Mouse (Mus musculus) neural tube, embryonic 11.5 days (tissue): ENCODE results near the gene Acvr1. TPM values are rescaled to one million over a fixed set of nuclear protein-coding genes. Genes with fewer than 3 reads are reported as not detected.

Experiments
- ATAC-seq: fragments of 200-750 bp; cut with Nextera tagmentation; 2 replicates; pipeline ENCODE4 v1.8.0; 2017; ENCODE audit warnings: moderate number of reproducible peaks, mild to moderate bottlenecking, moderate TSS enrichment, moderate library complexity; ENCODE audit not compliant: insufficient read depth, low FRiP score, low TSS enrichment
- DNase-seq: peaks from one replicate; pipeline ENCODE4 v3.0.0-alpha.2; 2015; ENCODE audit warnings: low spot score
- H3K27ac ChIP-seq: fragments of 300-500 bp; sonication (generic); 2 replicates; pipeline ENCODE4 v1.5.1; 2014; ENCODE audit warnings: low read depth, mild to moderate bottlenecking, low read length
- H3K27me3 ChIP-seq: fragments of 300-500 bp; sonication (generic); 2 replicates; pipeline ENCODE4 v1.6.1; 2014; ENCODE audit warnings: mild to moderate bottlenecking, low read length, mixed read lengths; ENCODE audit not compliant: control insufficient read depth, insufficient read depth
- H3K36me3 ChIP-seq: fragments of 300-500 bp; sonication (generic); 2 replicates; pipeline ENCODE4 v1.6.1; 2014; ENCODE audit warnings: mild to moderate bottlenecking, low read length, moderate library complexity, mixed read lengths; ENCODE audit not compliant: control insufficient read depth, insufficient read depth
- H3K4me1 ChIP-seq: fragments of 300-500 bp; sonication (generic); 2 replicates; pipeline ENCODE4 v1.6.1; 2014; ENCODE audit warnings: low read length, mixed read lengths; ENCODE audit not compliant: control insufficient read depth, insufficient read depth
- H3K4me2 ChIP-seq: fragments of 300-500 bp; sonication (generic); 2 replicates; pipeline ENCODE4 v1.6.1; 2014; ENCODE audit warnings: low read depth, mild to moderate bottlenecking, moderate library complexity
- H3K4me3 ChIP-seq: fragments of 300-500 bp; sonication (generic); 2 replicates; pipeline ENCODE4 v1.5.1; 2014; ENCODE audit warnings: low read depth, low read length
- H3K9ac ChIP-seq: fragments of 300-500 bp; sonication (generic); 2 replicates; pipeline ENCODE4 v1.6.1; 2014; ENCODE audit warnings: mild to moderate bottlenecking, low read length
- H3K9me3 ChIP-seq: fragments of 300-500 bp; sonication (generic); 2 replicates; pipeline ENCODE4 v1.6.1; 2016; ENCODE audit warnings: low read length; ENCODE audit not compliant: control insufficient read depth
- WGBS: fragments of 180-500 bp; shearing (Covaris S2); extraction: QIAGEN DNeasy Blood & Tissue Kit; methylation state at CpG from one replicate; pipeline ENCODE4 v1.1.7; 2014; 5-methylcytosine and 5-hydroxymethylcytosine counted together
- polyA plus RNA-seq: library from polyadenylated mRNA; unstranded; fragments of >200 nt; fragmentation: Nextera tagmentation; extraction: Ambion mirVana; gene quantifications from 2 replicates; pipeline ENCODE4 v1.2.1, GENCODE M21; 2014

Acvr1 gene
- polyA plus RNA-seq, 1 experiment from 2014 or later: 6.6 TPM

DNA sequence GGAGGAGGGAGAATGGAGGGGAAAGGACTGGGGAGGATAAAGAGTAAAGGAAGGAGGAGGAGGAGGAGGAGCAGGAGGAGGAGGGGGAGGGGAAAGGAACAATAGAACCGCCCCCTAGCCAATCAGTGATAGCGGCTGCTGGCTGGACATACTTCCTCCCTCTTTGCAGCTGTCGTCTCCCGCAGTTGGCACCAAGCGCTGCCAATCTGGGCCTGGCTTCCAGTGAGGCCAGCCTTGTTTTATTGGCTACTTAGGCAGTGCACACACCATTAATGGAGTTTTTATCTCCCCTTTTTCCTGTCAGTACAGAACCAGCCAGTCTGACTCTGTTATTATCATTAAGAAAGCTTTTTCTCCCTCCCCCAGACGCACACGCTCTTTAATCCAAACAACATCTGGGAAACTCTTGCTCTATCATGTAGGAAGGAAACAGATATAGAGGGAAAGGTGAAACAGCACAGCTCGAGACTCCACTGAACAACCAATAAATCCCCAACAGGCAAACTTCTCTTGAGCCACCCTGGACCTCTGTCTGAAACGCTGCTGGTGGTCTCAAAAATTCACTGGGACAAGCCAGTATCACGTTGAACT is 34.6 kb downstream of the Acvr1 start:
- ATAC-seq (peak; percentile 79), DNase-seq (peak; percentile 79)
- Histone ChIP-seq H3K27ac (peak overlapping the region; percentile 28; the same call in 1 of the 2 replicates), H3K27me3 (no peaks in the 10 kb centered on the region), H3K9ac (no peak overlapping the region), H3K4me2 (peak overlapping the region; percentile 27), H3K4me3 (no peak overlapping the region), H3K9me3 (no peaks in the 10 kb centered on the region), H3K4me1 (peaks cover 32% of the 10 kb centered on the region), H3K36me3 (no peaks in the 10 kb centered on the region)
- 12% methylated on average over 10 of the region's 10 CpGs for WGBS

DNA sequence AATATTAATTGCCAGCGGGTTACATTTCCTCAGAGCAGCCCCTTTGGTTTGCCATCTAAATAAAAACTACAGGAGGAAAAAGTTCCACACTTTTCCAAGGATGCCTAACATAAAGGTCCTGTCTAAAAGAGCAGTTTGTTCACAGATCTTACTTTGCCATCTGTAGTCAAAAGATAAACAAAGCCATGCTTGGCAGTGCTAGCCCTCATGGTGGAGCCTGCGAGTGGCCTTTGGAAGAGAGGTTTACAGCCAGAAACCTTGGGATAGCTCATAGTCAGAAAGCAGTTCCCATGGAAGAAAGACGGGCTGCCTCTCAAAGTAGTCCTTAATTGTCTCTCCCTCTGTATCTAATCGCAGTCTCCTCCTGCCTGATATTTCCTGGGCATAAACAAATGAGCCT is 36.4 kb downstream of the Acvr1 start:
- ATAC-seq: no peak
- H3K36me3 ChIP-seq: no peaks in the 10 kb centered on the region
- peaks cover 32% of the 10 kb centered on the region for H3K4me1 ChIP-seq
- no peaks in the 10 kb centered on the region for H3K9me3 ChIP-seq
- H3K27ac ChIP-seq: no peak overlapping the region
- no peak overlapping the region for H3K4me3 ChIP-seq
- DNase-seq: no peak
- WGBS: 70% methylated on average over 4 of the region's 4 CpGs
- H3K4me2 ChIP-seq: no peak overlapping the region
- no peak overlapping the region for H3K9ac ChIP-seq
- no peaks in the 10 kb centered on the region for H3K27me3 ChIP-seq

DNA sequence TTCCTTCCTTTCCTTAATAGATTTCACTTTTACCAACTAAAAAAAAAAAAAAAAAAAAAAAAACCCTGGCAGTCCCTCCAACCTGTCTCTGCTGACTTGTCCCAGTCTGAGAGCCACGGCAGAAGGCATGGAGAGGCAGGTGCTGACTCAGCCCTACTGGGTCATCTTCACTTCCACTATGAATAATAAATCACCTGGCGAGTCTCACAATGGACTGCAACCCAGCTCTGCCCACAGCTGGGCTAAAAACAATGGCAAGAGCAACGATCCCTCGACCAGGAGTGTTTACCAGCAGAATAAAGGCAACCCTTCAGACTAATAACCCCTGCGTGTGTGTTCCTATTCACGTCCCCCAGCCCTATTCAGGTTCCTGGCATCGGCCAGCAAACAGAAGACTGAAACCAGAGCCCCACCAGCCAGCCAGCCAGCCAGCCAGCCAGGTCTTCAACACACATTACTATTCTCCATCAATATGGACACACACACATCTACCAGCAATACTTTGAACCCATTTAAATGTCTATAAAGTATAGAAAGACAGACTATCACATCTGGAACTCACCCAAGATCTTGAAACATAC is 37.0 kb downstream of the Acvr1 start:
- ATAC-seq: no peak

DNA sequence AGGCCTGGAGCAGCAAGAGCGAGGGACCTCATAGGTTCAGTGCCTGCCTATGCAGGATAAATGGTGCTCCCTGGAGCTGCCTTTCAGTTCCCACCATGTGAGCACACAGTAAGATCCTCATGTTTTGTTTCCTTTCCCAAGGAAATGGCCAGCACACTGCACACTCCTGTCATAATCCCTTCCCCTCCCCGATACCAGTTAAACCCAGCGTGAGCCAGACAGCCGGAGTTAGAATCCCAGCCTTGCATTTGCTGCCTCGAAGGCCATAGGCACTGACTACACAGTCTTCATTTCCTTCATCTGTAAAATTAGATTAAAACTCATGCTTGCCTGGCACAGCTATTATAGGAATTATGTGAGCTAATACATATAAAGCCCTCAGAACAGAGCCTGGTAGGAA is 37.6 kb downstream of the Acvr1 start:
- H3K27ac ChIP-seq: no peak overlapping the region; the same call in 1 of the 2 replicates
- no peak overlapping the region for H3K4me2 ChIP-seq
- ATAC-seq (no peak), DNase-seq (no peak)
- H3K9me3 ChIP-seq: no peaks in the 10 kb centered on the region
- H3K4me1 ChIP-seq: peaks cover 24% of the 10 kb centered on the region
- no peaks in the 10 kb centered on the region for H3K36me3 ChIP-seq
- no peak overlapping the region for H3K4me3 ChIP-seq
- no peak overlapping the region for H3K9ac ChIP-seq
- H3K27me3 ChIP-seq: no peaks in the 10 kb centered on the region
- 78% methylated on average over 5 of the region's 5 CpGs for WGBS

More for the DNA sequence above, 37.0 kb downstream of the Acvr1 start:
- H3K27me3 ChIP-seq: no peaks in the 10 kb centered on the region
- DNase-seq: no peak
- no peak overlapping the region; the same call in 1 of the 2 replicates for H3K9ac ChIP-seq
- no peaks in the 10 kb centered on the region for H3K9me3 ChIP-seq
- WGBS: 19% methylated on average over 7 of the region's 7 CpGs
- peaks cover 29% of the 10 kb centered on the region for H3K4me1 ChIP-seq
- peak overlapping the region; percentile 44; the same call in 1 of the 2 replicates for H3K27ac ChIP-seq
- H3K4me3 ChIP-seq: no peak overlapping the region
- H3K36me3 ChIP-seq: no peaks in the 10 kb centered on the region
- H3K4me2 ChIP-seq: peak overlapping the region; percentile 9; the same call in 1 of the 2 replicates

DNA sequence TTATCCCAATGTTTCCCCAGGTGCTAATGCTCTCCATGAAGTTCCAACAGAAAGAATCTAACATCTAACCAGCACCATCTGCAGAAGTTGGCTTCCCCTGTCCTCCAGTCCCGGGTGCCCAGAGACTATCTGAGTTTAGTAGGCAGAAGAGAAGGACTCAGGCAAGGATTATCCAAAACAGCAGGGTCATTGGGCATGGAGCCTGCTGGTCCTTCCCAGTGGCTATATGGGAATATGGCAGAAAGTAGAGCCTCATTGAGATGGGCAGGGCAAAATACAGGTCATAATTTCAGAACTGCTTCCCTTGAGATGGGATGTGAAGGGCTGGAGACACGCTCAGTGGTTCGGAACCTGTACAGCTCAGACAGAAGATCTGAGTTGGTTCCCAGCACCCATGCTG is 39.2 kb downstream of the Acvr1 start:
- Histone ChIP-seq H3K4me3 (no peak overlapping the region), H3K36me3 (no peaks in the 10 kb centered on the region), H3K4me2 (no peak overlapping the region), H3K27ac (no peak overlapping the region), H3K27me3 (no peaks in the 10 kb centered on the region), H3K4me1 (peaks cover 9% of the 10 kb centered on the region), H3K9ac (no peak overlapping the region), H3K9me3 (no peaks in the 10 kb centered on the region)
- 75% methylated on average over 3 of the region's 3 CpGs for WGBS
- no peak for DNase-seq
- ATAC-seq: no peak

DNA sequence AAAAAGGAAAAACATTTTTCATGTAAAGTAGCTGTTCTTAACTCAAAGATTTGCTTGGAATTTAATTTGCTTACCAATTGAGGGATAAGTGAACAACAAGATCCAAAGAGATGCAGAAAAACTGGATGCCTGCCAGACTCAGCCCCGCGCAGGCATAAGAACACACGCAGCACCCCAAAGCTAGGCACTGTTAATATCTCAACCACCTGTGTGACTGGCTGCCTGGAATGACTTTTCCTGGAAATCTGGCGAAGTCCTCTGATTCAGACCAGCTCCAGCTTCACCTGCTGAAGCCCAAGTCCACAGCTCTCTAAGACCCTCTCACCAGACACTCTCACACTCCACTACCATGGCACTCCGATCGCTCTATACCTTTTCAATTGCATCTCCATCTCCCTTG is 42.6 kb downstream of the Acvr1 start:
- H3K27ac ChIP-seq: no peak overlapping the region
- H3K4me2 ChIP-seq: no peak overlapping the region
- DNase-seq (no peak), ATAC-seq (no peak)
- 98% methylated on average over 6 of the region's 6 CpGs for WGBS
- no peaks in the 10 kb centered on the region for H3K4me1 ChIP-seq
- no peaks in the 10 kb centered on the region for H3K27me3 ChIP-seq
- no peak overlapping the region for H3K4me3 ChIP-seq
- no peak overlapping the region for H3K9ac ChIP-seq
- no peaks in the 10 kb centered on the region for H3K36me3 ChIP-seq
- no peaks in the 10 kb centered on the region for H3K9me3 ChIP-seq

DNA sequence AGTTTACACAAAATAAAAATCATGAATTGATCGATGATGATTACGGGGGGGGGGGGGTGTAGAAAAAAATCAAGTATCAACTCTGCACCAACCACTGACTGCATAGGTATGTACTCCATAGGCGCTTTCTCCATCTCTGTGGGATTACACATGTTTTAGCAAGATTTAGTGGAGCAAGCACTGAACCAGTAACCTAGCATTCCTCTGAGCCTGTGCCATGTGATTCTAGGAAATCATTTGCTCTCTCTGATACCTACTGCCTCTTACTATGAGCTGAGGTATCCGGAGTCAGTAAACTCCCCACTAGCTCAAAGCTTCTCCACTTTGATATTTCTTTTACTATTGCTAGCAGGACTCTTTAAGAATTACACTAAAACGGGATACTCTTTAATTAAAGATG is 43.1 kb downstream of the Acvr1 start:
- WGBS: 92% methylated on average over 5 of the region's 5 CpGs
- Histone ChIP-seq H3K36me3 (no peaks in the 10 kb centered on the region), H3K9me3 (no peaks in the 10 kb centered on the region), H3K27me3 (no peaks in the 10 kb centered on the region), H3K9ac (no peak overlapping the region), H3K4me1 (no peaks in the 10 kb centered on the region), H3K27ac (no peak overlapping the region), H3K4me3 (no peak overlapping the region), H3K4me2 (no peak overlapping the region)
- no peak for ATAC-seq
- DNase-seq: no peak

DNA sequence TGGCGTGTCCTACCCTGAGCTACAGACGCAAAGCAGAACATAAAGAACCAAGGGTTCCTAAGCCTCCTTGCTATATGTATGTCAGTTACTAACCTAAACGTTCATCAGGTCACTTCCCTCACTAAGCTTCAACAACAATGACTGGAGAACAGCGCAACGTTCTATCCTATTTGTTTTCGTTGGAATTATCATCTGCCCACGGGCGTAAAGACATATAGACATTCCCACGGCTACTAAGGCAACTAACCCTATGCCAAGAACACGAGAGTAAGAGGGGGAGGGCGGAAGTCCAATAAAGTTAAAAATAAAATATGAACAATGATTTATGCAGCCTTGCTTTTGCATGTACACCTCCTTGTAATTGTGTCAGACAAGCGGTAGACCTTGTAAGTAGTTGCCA is 43.9 kb downstream of the Acvr1 start:
- Histone ChIP-seq H3K4me1 (no peaks in the 10 kb centered on the region), H3K4me3 (no peak overlapping the region), H3K36me3 (no peaks in the 10 kb centered on the region), H3K27me3 (no peaks in the 10 kb centered on the region), H3K4me2 (no peak overlapping the region), H3K9ac (no peak overlapping the region), H3K27ac (no peak overlapping the region), H3K9me3 (no peaks in the 10 kb centered on the region)
- 87% methylated on average over 12 of the region's 12 CpGs for WGBS
- DNase-seq (no peak), ATAC-seq (no peak)

DNA sequence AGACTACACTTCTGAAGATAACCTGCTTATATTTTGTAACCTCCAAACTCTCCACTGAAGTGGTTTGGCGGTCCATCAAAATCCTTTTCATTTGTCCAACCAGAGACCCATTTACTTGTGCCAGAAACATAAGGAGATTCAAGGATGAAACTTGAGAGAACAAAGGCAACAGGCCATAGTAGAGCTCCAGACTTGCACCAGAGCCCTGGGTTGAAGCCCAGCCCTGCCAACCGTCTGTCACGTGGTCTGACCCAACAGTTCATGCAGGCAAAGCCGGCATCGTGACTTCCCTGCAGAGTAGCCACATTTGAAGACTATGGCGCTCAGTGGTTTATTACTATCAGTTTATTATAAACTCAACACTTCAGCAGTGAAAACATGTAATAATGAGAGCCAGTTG is 45.3 kb downstream of the Acvr1 start:
- WGBS: 86% methylated on average over 6 of the region's 6 CpGs
- DNase-seq: no peak

More for the DNA sequence above, 45.3 kb downstream of the Acvr1 start:
- H3K9ac ChIP-seq: no peak overlapping the region
- H3K4me2 ChIP-seq: no peak overlapping the region
- H3K9me3 ChIP-seq: no peaks in the 10 kb centered on the region
- no peaks in the 10 kb centered on the region for H3K27me3 ChIP-seq
- H3K27ac ChIP-seq: no peak overlapping the region
- H3K36me3 ChIP-seq: no peaks in the 10 kb centered on the region
- H3K4me1 ChIP-seq: no peaks in the 10 kb centered on the region
- no peak overlapping the region for H3K4me3 ChIP-seq
- no peak for ATAC-seq
